Mouse (Mus musculus): ENCODE measurements around the gene Polr3e. TPM values are rescaled to one million over a fixed set of nuclear protein-coding genes. Genes with fewer than 3 reads are reported as not detected.

Gene Polr3e
- polyA plus RNA-seq, 1 experiment, result 10.9 TPM

DNA sequence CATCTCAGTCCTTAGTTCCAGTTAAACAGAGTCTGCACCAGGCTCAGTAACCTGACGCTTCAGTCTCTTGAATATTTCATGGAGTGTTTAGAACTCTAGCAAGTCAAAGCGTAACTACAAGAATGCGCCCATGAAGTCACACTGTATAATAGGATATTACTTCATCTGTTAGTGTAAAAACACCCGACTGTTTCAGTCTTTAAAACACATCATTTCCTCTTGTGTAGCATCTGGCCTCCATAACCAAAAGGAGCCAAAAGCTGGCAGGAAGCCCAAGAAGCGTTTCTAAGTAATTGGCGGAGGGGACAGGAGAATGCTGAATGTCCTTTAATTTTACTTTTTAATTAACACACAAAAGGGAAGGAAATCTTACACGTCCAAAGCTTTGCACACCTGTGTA is 59.5 kb downstream of the Polr3e start:
- no peaks in the 10 kb centered on the region for H3K27me3 ChIP-seq (ENCODE audit: control insufficient read depth, insufficient read depth, low read length)
- H3K4me3 ChIP-seq (ENCODE audit: low read depth, low read length), result no peak overlapping the region
- H3K36me3 ChIP-seq (ENCODE audit: control insufficient read depth, insufficient read depth, low read length), result no peaks in the 10 kb centered on the region; the same call in 1 of the 2 replicates
- H3K4me1 ChIP-seq (ENCODE audit: control insufficient read depth, insufficient read depth, insufficient read length, low read length), result peaks cover 11% of the 10 kb centered on the region
- 52% methylated on average over 7 of the region's 7 CpGs for WGBS
- no peak for TF ChIP-seq CTCF (IDR thresholded peaks at IDR 0.05; ENCODE audit: extremely low read depth, insufficient read length, insufficient replicate concordance, low read depth, low read length)
- TF ChIP-seq POLR2A (IDR thresholded peaks at IDR 0.05; ENCODE audit: low read depth, low read length), result no peak
- peak overlapping the region; percentile 39; the same call in 1 of the 2 replicates for H3K27ac ChIP-seq (ENCODE audit: insufficient read depth, low read depth, low read length)

DNA sequence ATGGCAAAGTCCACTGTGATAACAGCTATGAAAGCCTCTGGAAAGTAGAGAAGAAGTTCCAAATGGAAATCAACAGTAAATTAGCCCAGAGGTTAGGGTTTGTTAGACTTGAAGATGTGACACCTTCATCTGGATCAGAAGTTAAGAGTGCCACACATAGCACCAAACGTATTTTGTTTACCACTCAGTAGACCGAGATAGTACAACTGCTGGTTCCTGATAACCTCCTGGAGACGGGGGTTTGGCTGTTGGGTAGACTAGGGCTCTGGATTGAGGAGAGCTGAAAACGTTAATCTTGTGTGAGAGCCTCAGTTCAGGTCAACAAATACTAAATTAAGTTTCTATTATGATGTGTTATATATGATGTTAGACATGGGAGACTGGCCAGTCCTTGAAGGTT is 62.5 kb downstream of the Polr3e start:
- TF ChIP-seq CTCF (IDR thresholded peaks at IDR 0.05; ENCODE audit: extremely low read depth, insufficient read length, insufficient replicate concordance, low read depth, low read length) (no peak), POLR2A (IDR thresholded peaks at IDR 0.05; ENCODE audit: low read depth, low read length) (no peak)
- Histone ChIP-seq H3K4me3 (ENCODE audit: low read depth, low read length) (no peak overlapping the region), H3K36me3 (ENCODE audit: control insufficient read depth, insufficient read depth, low read length) (no peaks in the 10 kb centered on the region; the same call in 1 of the 2 replicates), H3K27ac (ENCODE audit: insufficient read depth, low read depth, low read length) (peak overlapping the region; percentile 77), H3K27me3 (ENCODE audit: control insufficient read depth, insufficient read depth, low read length) (no peaks in the 10 kb centered on the region), H3K4me1 (ENCODE audit: control insufficient read depth, insufficient read depth, insufficient read length, low read length) (peaks cover 6% of the 10 kb centered on the region)
- 45% methylated on average over 4 of the region's 4 CpGs for WGBS

DNA sequence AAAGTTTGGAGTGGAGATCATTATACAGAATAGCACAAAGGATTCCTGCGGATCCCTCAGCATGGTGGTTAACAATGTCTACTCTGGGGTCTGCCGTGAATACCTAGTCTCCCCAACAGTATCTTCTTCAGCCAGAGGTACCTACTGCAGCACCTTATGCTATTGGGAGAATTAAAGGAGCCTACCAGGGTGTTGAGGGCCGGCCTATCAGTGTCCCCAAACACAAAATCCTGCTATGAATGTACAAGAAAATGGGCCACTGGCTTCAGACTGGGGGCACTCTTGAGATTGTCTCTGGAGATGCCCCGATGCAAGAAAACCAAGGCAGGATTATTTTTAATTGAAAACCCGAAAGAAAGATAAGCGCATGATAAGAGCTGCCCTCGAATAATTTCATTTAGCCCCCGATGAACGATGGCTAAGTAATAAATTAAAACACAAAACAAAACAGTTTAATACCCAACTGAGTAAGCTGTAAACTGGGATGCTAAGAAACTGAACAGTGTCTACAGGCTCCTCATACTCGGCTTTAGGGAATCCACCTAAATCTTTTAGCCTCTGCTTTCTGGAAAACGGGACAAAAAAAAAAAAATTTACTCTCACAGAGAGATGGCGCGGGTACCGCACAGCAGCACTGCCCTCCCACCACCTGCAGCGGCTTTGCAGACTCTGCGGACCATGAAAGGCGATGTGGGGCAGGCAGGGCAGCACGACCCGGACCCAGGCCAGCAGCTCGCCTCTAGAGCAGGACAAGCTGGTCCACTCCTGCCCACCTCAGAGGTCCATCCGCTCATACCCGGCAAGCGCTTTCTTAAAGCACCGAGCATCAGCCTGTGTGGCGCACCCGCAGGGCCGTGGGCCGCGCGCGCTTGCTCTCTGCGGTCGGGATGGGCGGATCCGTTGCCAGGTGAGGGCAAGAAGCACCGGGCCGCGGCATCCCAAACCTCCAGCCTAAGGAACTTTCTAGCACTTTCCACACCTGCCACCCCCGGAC is 63.7 kb downstream of the Polr3e start:
- 10% methylated on average over 39 of the region's 39 CpGs for WGBS
- Histone ChIP-seq H3K4me3 (ENCODE audit: low read depth, low read length) (peak overlapping the region; percentile 80), H3K4me1 (ENCODE audit: control insufficient read depth, insufficient read depth, insufficient read length, low read length) (peaks cover 3% of the 10 kb centered on the region), H3K27me3 (ENCODE audit: control insufficient read depth, insufficient read depth, low read length) (no peaks in the 10 kb centered on the region), H3K27ac (ENCODE audit: insufficient read depth, low read depth, low read length) (peak overlapping the region; percentile 31; the same call in 1 of the 2 replicates), H3K36me3 (ENCODE audit: control insufficient read depth, insufficient read depth, low read length) (no peaks in the 10 kb centered on the region; the same call in 1 of the 2 replicates)
- TF ChIP-seq CTCF (IDR thresholded peaks at IDR 0.05; ENCODE audit: extremely low read depth, insufficient read length, insufficient replicate concordance, low read depth, low read length), result no peak
- no peak for TF ChIP-seq POLR2A (IDR thresholded peaks at IDR 0.05; ENCODE audit: low read depth, low read length)

DNA sequence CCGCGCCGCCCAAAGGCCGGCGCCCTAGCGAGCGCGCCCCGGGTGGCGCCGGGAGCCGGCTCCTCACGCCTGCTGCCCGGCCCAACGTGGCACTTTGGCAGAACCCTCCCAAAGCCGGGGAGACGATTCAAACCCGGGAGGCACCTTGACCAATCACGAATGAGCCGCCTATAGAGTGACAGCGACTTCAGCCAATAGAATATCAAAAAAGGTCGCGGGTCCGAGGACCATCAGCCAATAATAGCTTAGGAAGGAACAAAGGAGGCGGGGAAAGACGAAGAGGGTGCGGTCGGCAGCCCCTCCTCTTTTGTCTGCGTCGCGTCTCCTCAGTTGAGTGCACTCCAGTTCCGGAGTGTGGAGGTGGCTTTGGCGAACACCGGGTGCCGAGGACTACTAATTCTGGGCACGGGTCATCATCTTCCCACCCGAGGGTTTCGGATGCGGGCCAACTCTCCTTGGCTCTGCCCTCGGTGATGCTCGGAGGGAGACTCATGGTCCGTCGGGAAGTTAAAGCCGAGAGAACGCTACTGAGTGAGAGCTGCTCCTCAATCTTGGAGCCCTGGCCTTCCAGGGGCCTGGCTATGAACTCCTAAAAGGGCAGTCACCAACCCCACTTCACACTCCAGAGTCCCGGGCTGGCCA is 64.8 kb downstream of the Polr3e start, which contains the start of the genes Cdr2 and Mfsd13b:
TSS of gene Cdr2 (minus strand) at position 113 of the 642 bp plus-strand sequence.
TSS of gene Mfsd13b (plus strand) at position 310 of the 642 bp plus-strand sequence.
- peaks cover 3% of the 10 kb centered on the region for H3K4me1 ChIP-seq (ENCODE audit: control insufficient read depth, insufficient read depth, insufficient read length, low read length)
- no peaks in the 10 kb centered on the region for H3K36me3 ChIP-seq (ENCODE audit: control insufficient read depth, insufficient read depth, low read length)
- no peaks in the 10 kb centered on the region for H3K27me3 ChIP-seq (ENCODE audit: control insufficient read depth, insufficient read depth, low read length)
- peak; percentile 94 for TF ChIP-seq POLR2A (IDR thresholded peaks at IDR 0.05; ENCODE audit: low read depth, low read length)
- no peak for TF ChIP-seq CTCF (IDR thresholded peaks at IDR 0.05; ENCODE audit: extremely low read depth, insufficient read length, insufficient replicate concordance, low read depth, low read length)
- H3K4me3 ChIP-seq (ENCODE audit: low read depth, low read length), result peak within 1 kb of the TSS; percentile 80
- peak within 1 kb of the TSS; percentile 79 for H3K27ac ChIP-seq (ENCODE audit: insufficient read depth, low read depth, low read length)
- under 1% methylated on average over 46 of the region's 46 CpGs for WGBS

DNA sequence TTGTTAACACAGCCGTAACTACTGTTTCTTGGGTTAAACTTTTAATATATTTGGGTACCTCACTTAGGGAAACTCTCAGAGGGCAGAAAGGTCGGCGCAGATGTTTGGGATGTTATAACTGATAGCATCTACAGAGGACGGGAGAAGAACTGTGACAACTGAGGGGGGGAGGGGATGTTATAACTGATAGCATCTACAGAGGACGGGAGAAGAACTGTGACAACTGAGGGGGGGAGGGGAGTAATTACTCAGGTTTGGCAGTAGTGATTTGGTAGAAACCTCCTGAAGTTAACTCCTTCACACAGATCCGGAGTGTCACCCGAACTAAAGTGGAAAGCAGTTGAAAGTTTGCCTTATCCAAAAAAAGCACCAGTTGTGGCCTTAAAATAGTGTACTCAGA is 65.4 kb downstream of the Polr3e start:
- peak overlapping the region; percentile 80 for H3K4me3 ChIP-seq (ENCODE audit: low read depth, low read length)
- peaks cover 3% of the 10 kb centered on the region for H3K4me1 ChIP-seq (ENCODE audit: control insufficient read depth, insufficient read depth, insufficient read length, low read length)
- H3K27ac ChIP-seq (ENCODE audit: insufficient read depth, low read depth, low read length), result no peak overlapping the region; the same call in 1 of the 2 replicates
- no peaks in the 10 kb centered on the region for H3K36me3 ChIP-seq (ENCODE audit: control insufficient read depth, insufficient read depth, low read length)
- 16% methylated on average over 7 of the region's 7 CpGs for WGBS
- H3K27me3 ChIP-seq (ENCODE audit: control insufficient read depth, insufficient read depth, low read length), result no peaks in the 10 kb centered on the region
- no peak for TF ChIP-seq POLR2A (IDR thresholded peaks at IDR 0.05; ENCODE audit: low read depth, low read length)

GRCm38 (mm10) chr7:120991191-120991590 is 73.6 kb downstream of the Polr3e start:
- 83% methylated on average over 8 of the region's 8 CpGs for WGBS
- Histone ChIP-seq H3K27ac (ENCODE audit: insufficient read depth, low read depth, low read length) (no peak overlapping the region), H3K4me3 (ENCODE audit: low read depth, low read length) (no peak overlapping the region), H3K27me3 (ENCODE audit: control insufficient read depth, insufficient read depth, low read length) (no peaks in the 10 kb centered on the region), H3K36me3 (ENCODE audit: control insufficient read depth, insufficient read depth, low read length) (no peaks in the 10 kb centered on the region), H3K4me1 (ENCODE audit: control insufficient read depth, insufficient read depth, insufficient read length, low read length) (no peaks in the 10 kb centered on the region)
- no peak for TF ChIP-seq POLR2A (IDR thresholded peaks at IDR 0.05; ENCODE audit: low read depth, low read length)
- TF ChIP-seq CTCF (IDR thresholded peaks at IDR 0.05; ENCODE audit: extremely low read depth, insufficient read length, insufficient replicate concordance, low read depth, low read length), result no peak

Other genes starting within 250 kb of the Polr3e start
- not detected in 2 replicates for gene Pdzd9, start 247.4 kb upstream of the Polr3e start, polyA plus RNA-seq (2012; rRNA removed)
- gene Mosmo, start 240.1 kb upstream of the Polr3e start, polyA plus RNA-seq (2012; rRNA removed), result 3.8 and 5.3 TPM in 2 replicates
- gene Vwa3a, start 178.4 kb upstream of the Polr3e start, polyA plus RNA-seq (2012; rRNA removed), result 0.03 TPM in 1 of 2 replicates, not detected in the other
- gene Gm5737, start 105.4 kb upstream of the Polr3e start, polyA plus RNA-seq (2012; rRNA removed), result not detected in 2 replicates
- 9.4 and 22.8 TPM in 2 replicates for gene Eef2k, start 74.9 kb upstream of the Polr3e start, polyA plus RNA-seq (2012; rRNA removed)
- 37.1 and 51.7 TPM in 2 replicates for gene Cdr2, start 64.6 kb downstream of the Polr3e start, polyA plus RNA-seq (2012; rRNA removed)
- 0.11 and 0.13 TPM in 2 replicates for gene Mfsd13b, start 64.8 kb downstream of the Polr3e start, polyA plus RNA-seq (2012; rRNA removed)
- gene Mettl9, start 116.7 kb downstream of the Polr3e start, polyA plus RNA-seq (2012; rRNA removed), result 15.2 and 22.6 TPM in 2 replicates
- 0.52 and 0.63 TPM in 2 replicates for gene Igsf6, start 156.8 kb downstream of the Polr3e start, polyA plus RNA-seq (2012; rRNA removed)
- gene Otoa, start 163.9 kb downstream of the Polr3e start, polyA plus RNA-seq (2012; rRNA removed), result 0.08 and 0.38 TPM in 2 replicates

Measured in small intestine, adult 2 months (tissue).